Mouse (Mus musculus) layer of hippocampus, adult 9-11 months (tissue): Measurements from ENCODE around the gene Hoxb8.

Source experiments
- DNase-seq: peaks from one replicate; pipeline ENCODE4 v3.0.0; 2022

The Hoxb8 gene

DNA sequence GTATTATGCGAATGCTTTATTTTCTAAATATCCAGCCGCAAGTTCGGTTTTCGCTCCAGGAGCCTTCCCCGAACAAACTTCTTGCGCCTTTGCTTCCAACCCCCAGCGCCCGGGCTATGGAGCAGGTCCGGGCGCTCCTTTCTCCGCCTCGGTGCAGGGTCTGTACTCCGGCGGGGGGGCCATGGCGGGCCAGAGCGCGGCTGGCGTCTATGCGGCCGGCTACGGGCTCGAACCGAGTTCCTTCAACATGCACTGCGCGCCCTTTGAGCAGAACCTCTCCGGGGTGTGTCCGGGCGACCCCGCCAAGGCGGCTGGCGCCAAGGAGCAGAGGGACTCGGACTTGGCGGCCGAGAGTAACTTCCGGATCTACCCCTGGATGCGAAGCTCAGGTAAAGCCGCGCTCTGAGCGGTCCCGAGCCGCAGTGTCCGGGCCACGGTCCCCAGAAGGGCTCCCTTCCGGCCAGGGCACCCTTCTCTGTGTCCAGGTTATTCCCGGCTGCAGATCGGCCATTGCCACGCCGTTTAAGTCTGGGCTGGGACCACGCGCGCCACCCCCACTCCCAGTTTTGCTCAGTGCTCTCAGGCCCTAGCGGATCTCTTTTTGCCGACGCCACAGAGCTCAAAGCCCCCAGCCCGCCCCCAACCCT is 5.2 kb downstream of the Hoxb8 start:
- DNase-seq: no peak

DNA sequence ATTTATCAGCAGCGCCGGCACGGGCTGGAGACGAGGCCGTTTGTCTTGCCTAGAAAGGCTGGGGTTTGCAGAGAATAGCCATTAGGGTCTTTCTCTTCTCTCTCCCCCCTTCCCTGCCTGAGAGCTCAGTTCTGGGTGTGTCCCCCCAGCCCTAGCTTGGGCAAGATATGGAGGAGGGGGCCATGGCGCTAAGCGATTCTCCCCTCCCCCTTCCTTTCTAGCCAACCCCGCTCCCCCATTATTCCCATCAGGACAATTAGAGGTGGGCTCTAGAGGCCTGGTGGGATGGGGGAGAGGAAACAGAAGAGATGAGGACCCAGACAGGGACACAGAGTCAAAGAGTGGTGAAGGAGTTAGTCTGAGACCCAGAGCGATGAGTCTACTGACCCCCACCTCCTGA is 5.7 kb downstream of the Hoxb8 start:
- DNase-seq: no peak

DNA sequence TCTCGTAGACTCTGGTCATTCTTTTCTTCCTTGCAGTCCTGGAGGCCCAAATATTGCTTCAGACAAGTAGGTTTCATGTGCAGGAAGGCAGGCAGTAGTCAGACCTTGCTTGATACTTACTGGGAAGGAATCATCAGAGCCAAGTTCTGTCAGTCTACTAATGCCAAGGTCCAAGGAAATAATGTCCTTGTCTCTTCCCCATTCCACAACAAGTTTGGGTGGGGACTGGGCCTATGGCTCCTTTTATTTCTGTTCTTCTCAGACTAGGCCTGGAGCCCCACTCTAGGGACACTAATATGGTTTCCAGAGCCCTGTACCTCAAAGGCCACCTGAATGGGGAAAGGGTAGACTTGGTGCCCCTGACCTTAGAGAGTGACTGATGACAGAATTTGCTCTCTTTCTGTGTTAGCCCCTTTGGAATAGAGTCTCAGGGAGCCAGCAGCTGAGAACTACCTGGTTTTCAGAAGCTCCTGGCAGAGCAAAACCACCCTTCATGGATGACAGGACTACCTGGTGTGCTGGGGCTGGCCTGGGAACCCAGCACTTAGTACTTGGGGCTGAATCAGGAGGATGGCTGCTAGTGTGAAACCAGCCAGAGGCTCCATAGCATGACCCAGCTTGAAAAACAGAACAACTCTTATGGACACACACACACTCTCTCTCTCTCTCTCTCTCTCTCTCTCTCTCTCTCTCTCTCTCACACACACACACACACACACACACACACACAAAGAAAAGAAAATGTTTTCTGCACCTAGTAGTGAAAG is 6.9 kb downstream of the Hoxb8 start:
- no peak for DNase-seq

DNA sequence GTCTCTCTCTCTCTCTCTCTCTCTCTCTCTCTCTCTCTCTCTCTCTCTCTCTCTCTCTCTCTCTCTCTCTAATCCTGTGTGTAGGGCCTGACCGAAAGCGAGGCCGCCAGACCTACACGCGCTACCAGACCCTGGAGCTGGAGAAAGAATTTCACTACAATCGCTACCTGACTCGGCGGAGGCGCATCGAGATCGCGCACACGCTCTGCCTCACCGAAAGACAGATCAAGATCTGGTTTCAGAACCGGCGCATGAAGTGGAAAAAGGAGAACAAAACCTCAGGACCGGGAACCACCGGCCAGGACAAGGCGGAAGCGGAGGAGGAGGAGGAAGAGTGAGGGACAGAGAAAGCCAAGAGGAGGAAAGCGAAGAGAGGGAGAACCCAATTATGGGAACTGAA is 7.6 kb downstream of the Hoxb8 start:
- no peak for DNase-seq

DNA sequence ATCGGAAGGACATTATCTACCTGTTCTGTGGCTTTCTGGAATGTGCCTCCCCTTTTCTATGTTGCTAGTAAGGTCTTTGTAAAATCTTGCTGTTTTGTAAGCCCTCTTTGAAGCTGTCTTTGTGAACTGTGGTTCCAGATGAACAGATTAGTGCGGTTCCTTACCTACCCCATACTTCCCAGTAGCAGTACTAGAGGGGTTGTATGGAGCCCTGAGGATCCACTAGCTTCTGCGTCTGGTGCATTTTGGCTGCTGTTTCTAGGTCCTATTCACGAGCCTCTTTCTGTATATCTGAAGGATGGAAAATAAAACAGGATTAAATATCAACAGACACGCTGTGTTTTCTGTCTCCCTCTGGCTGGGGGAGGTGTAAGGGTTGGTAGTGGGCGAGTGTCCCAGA is 8.1 kb downstream of the Hoxb8 start:
- no peak for DNase-seq

DNA sequence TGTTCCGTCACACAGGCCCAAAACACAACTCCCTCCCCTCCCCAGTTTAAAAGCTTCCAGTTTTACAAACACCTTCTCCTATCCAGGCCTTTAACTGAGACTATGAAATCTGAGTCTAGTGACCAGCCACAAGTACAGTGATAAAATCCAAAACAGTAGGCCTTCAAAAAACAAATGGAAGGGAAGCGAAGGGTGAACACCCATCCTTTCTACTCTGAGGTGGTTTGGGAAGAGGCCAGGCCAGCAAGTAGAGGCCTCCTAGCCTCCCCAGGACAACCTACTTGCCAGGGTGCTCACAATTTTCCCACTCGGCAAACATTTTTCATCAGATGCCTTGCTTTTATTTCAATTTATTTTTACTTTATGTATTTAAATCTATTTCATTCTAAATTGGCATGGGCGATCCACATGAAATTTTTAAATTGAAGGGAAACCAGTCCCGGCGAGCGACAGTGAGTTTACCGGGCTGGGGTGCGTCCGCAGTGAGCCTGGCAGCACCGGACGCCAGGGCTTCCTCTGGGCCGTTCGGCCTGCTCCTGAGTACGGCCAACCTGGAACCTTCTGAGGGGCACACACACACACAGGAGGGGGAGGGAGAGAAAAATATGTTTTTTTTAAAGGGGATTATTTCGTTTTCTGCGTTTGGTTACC is 9.1 kb downstream of the Hoxb8 start:
- no peak for DNase-seq

DNA sequence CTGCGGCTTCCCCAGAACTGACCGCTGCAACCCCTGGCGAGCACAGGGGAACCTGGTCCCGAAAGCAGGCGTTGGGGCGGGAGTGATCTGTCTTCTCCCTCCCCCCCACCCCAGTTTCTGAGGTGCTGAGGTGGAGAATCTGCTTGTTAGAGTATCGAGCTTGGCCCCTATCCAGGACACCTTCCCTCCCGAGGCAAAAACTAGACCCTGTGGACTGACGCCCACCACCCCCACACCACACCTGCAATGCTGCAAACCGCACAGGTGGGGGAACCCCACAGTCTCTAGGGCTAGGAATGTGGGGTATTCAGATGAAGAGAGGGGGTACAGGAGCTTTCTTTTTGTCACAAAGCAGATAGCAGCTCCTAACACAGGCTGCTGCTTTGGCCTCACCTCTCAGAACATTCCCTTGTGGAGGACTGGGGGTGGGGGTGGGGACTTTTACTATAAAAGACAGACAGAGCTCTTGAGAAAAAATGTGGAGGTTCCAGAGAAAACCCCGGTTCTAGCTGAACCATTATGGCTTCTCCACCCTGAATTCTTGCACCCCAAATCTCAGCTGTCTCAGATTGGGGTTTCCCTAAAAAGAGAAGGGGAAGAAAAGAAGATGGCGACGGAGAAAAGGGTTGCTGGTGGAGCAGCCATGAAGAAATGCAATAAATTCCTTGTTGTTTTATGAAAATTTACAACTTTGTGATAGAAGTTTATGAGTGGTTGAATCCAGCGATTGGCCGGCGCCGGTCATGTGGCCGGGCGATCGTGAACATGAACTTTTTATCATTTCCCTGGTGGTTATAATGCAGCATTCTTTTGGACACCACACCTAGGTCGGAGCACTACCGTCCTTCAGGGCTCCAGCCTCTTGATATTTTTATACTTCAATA is 10.2 kb downstream of the Hoxb8 start, which contains the start of gene Hoxb6:
TSS of gene Hoxb6 (plus strand) at position 796 of the 884 bp plus-strand sequence.
- DNase-seq: no peak

DNA sequence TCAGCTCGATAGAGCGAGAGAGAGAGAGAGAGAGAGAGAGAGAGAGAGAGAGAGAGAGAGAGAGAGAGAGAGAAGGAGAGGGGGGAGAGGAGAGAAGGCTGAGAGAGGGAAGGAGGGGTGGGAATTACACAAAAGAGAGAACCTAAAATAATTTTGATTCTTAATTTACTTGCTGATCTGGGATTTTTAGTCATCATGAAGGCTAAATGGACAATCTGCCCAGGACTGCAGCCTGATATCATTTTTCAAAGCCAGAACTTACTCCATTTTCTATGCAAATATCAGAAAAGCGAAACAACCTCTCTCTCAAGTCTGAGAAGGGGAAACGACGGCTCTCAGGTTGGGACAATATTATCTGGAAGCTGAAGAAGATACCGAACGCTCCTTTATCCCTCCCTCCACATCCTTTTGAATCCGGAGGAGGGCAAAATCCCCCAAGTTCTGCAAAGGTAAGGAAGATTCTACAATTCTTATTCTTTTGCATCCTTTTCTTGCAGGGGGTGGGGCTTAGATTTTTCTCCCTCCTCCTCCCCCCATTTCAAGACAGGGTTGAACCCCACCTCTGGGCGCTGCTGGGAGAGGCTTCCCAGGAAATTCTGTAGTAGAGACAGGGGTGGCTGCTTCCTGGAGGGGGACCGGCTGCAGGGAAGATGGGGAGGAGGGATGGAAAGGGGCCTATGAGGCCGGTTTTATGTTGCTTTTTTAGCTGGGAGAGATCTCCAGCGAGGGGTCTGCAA is 11.0 kb downstream of the Hoxb8 start:
- no peak for DNase-seq

DNA sequence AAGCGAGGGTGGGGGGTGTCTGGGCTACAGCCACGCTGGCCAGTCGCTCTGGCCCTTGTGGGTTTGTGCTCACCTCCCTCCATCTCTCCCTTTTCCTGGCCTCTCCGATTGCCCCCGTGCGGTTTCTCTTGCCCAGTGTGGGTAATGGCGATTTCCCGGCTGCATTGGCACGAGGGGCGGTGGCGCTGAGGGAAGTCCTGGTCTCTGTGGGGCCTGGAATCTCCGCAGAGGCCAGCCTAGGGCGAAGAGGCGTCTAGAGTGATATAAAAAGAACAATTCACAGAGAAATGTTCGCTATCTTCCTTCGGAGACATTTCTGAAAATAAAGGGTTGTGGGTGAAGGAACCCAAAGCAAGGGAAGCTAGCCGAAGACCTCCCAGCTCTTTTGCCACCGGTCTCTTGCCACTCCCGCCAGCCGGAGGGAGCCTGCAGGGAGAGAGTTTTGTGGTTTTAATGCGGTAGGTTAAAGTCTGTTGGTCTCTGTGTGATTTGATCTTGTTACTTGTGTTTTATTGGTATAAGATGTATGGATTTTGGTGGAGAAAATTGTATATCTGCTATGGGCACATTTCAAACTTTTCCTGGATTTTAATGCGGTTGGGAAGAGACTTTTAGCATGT is 11.7 kb downstream of the Hoxb8 start:
- DNase-seq: no peak

DNA sequence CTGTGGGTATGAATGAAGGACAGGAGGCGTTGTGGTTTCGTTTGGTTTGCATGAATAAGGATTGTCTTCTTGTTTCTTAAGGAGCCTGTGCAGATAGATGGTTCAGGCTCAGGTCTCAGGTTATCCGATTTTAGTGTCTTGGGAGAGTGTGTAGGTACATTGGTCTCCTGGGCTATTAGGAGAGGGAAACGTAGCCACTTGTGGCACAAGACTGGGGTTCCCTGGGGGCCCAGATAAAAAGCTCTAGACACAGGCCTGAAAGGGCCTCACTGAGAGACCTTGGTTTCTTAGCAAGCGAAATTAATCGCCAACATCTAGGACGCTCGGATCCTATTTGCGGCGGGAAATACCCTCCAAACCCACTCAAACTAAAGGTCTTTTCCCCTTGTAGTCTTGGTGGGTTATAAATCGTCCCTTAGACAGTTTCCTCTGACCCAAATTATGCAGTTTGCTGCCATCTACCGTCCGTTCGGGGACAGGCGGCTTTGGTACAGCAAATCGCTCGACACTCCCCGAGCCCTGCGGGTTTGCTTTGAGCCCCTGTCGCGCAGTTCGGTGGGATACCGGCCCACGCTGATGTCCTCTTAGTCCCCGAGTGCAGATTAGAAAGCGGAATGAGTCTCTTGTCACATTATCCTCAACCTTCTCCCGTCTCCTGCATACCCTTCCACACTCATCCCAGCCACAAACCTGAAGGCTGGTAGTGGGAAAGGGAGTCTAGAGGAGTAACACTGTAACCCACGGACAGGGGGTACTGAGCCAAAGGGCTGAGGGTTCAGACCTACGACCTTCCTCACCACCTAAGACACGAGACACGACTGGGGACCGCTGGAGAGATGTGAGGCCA is 12.8 kb downstream of the Hoxb8 start:
- no peak for DNase-seq

DNA sequence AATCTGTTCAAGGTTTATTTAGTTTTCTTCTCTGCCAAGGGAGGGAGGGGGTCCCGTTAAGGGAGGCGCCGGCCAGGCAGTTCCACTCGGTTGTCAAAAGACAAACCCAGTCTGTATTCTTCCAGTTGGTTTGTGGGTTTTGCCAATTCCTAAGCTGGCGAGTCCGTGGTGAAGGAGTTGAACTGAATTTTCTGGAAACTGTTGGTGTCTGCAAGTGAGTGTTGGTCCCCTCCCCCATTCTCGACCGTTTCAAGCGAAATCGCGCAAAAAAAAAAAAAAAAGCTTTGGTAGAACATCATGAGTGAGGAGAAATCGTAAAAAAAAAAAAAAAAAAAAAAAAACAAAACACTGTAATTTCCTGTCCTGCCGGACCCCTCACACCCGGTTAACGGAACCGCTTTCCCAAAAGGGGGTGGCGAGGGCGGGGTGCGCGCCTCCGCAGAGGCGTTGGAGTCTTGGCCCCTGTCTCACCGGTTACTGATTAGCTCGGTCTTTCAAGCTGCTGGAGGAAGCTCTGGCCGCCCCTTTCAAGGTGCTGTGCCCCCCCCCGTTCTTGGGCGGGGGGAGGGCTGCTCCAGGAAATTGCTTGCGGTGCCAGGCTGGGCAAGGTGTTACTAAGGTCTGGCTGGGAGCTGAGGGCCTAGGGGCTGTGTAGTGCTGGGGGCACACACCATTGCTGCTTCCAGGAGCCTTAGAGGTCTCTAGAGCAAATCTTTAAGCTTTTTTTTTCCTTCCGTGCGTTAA is 13.6 kb downstream of the Hoxb8 start:
- DNase-seq: no peak

DNA sequence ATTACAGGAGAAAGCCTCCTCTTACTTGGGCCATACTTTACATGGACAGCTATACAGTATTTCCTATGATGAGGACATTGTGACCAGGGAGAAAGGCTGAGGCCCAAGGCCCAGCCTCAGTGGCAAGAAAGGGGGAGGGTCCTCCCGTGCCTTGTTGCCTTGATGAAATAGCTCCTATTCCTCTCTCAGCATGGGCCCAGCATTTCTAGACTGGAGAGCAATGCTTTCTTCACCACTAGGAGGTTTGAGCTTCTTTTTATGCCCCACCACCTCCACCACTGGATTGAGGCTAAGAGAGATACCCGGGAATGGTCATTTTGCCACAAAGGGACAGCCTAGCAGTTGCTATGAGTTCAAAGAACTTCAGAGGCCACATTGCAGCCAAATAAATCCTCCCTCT is 15.3 kb downstream of the Hoxb8 start:
- no peak for DNase-seq

DNA sequence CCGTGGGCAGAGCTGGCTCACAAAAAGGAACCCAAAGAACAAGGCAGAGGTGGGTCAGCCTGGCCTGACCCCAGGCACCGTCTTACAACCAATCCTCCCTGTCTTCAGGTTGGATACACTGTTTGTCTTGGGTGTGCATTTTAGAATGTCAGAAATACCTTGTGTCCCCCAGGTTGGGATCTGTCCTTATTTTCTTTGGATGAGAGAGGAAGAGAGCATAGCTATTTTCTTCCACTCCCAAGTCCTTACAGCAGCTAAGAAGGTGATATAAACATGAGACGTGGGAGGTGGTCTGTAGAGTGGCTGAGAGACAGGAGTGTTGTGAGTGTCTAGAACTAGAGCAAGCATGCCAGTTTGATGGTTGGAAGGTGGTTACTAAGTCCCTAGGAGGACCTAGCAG is 15.7 kb downstream of the Hoxb8 start:
- no peak for DNase-seq

DNA sequence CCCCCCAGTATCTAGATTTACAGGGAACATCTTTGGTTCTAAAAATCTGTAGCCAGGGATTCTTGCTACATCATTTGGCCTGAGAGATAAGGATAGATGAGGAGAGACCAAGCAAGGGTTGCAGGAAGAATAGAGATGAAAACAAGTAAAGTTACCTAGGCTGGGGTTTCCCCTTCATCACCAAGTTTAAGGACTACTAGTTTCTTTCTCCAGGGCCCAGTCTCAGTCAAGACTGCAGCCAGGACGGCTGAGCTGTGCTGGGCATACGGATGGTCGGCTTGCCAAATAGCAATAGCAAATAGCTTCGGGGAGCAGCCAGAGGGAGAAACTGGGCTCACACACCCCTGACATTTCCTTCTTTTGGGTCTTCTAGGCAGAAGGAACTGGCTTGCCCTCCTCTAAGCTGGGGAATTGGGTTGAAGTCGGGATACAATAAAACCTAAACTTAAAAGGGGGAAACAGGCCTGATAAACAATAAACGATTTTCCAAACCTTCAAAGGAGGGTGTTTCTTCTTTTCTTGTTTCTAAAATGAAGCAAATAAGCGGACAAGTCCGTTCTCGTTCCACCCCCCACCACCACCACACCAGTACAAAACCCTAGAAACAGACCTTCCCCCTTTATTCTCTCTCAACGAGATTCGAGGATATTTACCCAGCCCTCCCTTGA is 16.4 kb downstream of the Hoxb8 start:
- no peak for DNase-seq

DNA sequence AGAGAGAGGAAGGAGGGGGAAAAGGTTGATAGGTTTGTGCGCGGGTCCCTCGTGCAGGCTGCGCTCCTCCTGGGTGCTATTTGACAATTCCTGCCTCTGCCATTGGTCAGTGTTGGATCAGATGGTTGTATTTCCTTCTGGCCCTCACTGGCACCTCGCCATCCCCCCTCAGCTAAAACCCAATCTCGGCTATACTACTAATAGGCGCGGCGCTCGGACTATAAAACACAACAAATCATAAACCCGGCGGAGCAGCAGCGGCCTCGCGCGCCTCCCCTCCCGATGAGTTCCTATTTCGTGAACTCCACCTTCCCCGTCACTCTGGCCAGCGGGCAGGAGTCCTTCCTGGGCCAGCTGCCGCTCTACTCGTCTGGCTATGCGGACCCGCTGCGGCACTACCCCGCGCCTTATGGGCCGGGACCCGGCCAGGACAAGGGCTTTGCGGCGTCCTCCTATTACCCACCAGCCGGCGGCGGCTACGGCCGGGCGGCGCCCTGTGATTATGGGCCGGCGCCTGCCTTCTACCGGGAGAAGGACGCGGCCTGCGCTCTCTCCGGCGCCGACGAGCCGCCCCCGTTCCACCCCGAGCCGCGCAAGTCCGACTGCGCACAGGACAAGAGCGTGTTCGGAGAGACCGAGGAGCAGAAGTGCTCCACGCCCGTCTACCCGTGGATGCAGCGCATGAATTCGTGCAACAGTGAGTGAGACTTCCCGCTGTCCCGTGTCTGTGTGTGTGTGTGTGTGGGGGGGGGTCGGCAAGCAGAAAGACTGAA is 17.4 kb downstream of the Hoxb8 start:
- DNase-seq: no peak

DNA sequence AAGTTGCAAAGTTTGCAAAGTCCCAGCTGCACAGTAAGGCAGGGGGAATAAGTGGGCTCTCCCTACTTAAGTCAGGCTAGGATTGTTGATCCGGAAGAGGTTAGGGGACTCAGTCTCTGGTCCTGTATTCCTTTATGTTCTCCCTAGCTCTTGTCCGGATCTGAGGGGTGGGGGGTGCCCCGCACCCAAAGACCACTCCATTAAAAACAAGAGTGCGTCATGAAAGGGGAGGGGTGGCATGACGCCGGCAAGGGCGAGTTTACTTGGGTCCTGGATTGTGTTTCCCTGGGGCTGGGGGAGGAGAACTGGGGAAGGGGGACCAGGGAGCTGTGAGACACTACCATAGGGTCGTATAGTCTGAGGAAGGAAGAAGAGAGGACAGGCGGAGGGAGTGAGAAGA is 18.1 kb downstream of the Hoxb8 start:
- no peak for DNase-seq

DNA sequence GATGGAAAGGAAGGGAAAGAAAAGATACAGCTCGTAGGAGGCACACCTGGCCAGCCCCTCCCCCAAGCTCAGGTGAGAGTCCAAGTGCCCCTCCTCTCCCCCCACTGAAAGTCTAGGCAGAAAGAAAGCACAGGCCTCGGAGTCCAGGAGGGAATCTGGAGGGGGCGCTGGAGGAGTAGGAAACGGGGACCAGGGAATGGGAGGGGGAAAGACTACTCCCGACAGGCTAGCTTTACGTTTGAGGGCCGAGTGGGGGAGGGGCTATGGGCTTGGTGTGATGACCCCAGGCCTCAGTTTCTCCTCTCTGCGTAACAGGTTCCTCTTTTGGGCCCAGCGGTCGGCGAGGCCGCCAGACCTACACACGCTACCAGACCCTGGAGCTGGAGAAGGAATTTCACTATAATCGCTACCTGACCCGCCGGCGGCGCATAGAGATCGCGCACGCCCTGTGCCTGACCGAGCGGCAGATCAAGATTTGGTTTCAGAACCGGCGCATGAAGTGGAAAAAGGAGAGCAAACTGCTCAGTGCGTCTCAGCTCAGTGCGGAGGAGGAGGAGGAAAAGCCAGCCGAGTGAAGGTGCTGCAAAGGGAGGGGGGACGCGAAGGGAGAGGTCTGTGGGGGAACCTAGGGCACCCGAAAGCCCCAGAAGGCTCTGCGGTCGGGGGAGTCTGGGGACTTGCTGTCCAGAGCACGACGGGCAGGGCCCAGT is 18.8 kb downstream of the Hoxb8 start:
- no peak for DNase-seq

DNA sequence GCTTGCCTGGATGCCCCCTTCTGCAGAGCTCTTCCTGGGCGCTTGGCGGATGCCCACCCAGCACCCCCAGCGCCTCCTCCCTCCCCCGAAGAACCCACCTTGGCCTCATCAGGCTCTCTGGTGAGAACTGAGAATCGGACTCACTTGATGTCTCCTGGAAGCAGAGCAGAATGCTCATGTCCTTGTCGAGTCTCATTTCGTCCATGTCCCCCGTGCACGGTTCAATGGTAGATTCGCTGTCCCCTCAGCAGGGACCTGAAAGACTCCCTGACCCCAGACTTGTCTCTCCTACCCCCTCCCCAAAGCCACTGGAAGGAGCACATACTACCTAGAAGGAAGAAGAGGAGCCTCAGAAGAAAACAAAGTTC is 19.3 kb downstream of the Hoxb8 start:
- DNase-seq: no peak
